Mouse (Mus musculus) left cerebral cortex, adult 9 months (tissue): ENCODE measurements at regions not wholly inside any gene's neighbourhood (a gene's known extent, or its start where the extent isn't known, plus 50 kb on each side); places are given as distances from the start of the nearest gene placed in this dataset.

Experiments used
- DNase-seq, 2 experiments: peaks; one replicate each; pipeline ENCODE4 v3.0.0; 2022; ENCODE audit warnings: low spot score in 2 of 2

DNA sequence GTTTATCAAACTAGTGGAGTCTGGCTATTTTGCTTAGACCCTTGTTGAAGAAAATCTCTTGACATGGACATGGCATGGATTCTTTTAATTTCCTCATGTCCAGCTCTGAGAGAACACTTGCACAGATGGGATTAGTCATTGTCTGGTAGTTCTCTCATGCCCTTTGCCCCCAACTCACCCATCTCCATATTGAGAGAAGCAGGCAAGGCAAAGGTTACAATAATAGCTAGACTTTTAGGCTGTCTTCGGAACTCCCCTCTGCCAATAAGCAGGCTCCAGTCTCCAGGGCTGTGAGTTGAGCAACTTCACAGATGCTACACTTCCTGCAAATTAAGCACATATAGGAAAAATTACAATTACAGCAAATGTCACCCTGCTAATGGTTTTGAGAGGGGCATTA is 558.0 kb upstream of the Alcam start:
- DNase-seq = no peak

DNA sequence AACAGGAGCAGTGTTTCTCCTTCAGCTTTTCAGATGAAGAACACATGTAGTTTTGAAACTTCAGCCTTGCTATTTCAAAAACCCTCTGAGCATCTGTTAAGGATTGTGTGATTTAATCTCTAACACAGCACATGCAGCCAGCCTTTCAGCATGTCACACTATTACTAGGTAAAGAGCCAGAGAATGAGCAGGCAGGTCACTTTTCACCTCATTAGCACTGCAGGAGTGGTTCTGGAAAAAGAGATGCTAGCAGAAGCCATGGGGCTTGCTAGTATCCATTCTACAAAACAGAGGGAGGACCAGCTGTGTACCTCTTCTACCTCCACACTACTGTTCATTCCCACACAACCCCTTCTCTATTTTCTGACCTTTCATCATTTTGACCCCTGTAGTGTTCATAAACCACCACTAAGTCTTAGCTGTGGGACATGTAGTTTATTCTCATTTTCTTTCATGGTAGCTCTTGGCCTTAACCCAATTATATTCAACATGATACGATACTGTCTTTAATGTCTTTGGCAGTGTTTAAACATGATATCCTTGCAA is 535.1 kb upstream of the Alcam start:
- no peak for DNase-seq

DNA sequence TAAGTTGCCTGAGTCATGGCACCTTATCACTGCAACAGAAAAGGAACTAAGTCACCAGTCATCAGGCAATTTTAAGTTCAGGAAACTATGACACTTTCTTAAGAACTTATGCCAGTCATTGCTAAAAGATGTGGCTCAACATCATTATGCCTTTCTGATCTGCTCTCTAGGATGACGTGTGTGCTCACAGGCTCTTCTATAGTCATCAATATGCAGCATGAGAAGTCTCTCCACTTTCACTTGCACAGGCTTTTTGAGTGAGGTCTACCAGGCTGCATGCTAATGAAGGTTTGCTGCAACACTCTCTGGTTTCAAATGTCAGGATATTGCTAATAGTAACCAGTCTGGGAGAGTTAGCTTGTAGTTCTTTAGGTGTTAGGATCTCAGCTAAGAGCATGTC is 530.5 kb upstream of the Alcam start:
- no peak for DNase-seq

DNA sequence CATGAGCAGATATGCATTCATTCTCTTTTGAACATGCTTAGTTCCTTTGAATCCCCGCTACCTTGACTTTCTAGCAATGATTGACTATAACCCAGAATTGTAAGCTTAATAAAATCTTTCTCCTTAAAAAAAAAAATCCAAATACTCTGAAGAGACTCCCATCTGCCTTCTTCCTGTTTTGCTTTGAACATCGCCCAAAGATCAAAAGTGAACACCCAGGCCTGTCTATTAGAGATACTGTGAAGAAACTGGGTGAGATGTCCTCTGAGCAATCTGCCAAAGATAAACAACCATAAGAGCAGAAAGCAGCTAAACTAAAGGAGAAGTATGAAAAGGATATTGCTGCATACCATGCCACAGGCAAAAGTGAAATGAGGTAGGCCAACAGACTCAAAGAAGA is 527.1 kb upstream of the Alcam start:
- DNase-seq = no peak

DNA sequence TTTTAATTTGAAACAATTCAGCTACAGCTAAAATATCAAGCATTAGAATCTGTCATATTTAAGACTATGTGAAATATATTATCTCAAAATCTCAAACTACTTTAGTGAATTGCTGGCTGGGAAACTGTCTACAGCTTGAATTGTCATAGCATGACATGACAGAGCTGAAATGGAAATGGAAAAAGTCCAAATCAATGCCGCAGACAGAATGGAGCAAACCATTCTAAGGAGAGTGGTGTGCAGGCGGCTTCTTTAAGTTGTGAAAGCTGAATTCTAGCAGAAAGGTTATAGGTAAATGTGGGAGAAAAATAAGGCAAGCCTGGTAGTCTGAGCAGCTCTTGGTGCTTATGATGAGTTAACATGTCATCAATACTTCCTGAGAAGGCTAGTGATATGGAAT is 518.9 kb upstream of the Alcam start:
- DNase-seq = no peak

DNA sequence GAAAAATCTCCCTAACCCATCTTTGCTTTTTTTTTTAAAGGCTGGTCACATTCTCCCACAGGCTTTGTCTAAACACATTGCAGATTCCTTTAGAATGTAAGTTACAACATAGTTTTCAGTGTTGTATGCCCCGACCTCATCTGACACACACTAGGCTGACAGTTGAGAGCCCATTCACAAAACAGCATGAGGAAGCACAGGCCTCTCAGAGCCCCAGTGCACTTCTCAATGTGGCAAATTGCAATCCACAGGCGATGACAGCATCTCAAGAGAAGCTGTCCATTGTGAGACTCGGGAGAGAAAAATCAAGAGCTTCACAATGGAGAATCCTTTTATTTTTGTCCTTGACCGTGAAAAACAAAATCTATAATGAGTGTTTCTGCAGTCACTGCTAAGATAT is 493.8 kb upstream of the Alcam start:
- DNase-seq = no peak

DNA sequence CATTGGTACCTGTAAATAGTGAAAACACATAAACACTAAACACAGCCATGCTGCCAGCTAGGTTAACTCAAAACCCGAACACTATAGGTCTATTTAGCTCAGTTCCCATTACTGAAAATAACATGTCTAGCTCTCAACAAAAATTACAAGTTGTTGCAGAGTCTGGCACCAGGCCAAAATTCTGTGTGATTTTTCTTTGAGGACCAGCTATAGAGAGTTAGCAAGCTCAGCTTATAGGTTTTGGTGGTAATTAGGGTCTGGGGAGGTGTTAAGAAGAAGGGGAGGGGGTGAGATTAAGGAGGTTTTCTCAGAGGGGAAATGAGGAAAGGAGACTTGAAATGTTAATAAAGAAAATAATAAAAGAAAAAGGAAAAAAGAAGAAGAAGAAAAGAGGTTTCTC is 480.9 kb upstream of the Alcam start:
- DNase-seq = no peak

DNA sequence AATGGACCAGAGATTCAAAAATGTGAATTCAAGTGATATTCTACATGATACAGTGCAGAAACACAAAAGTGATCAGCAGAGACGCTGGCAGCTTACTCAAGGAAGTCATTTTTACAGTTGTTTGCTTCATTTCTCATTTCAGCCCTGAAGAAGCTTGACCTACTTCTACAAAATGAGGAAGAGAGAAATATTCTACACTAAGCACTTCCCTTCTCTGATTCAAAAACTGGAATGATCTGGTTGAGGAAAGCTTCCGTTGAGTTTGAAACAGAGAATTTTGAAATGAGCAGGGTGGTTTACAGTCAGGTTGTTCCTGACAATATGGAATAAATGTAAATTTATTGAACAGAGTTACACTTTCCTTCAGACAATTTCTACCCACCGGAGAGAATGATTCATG is 478.1 kb upstream of the Alcam start:
- no peak for DNase-seq

DNA sequence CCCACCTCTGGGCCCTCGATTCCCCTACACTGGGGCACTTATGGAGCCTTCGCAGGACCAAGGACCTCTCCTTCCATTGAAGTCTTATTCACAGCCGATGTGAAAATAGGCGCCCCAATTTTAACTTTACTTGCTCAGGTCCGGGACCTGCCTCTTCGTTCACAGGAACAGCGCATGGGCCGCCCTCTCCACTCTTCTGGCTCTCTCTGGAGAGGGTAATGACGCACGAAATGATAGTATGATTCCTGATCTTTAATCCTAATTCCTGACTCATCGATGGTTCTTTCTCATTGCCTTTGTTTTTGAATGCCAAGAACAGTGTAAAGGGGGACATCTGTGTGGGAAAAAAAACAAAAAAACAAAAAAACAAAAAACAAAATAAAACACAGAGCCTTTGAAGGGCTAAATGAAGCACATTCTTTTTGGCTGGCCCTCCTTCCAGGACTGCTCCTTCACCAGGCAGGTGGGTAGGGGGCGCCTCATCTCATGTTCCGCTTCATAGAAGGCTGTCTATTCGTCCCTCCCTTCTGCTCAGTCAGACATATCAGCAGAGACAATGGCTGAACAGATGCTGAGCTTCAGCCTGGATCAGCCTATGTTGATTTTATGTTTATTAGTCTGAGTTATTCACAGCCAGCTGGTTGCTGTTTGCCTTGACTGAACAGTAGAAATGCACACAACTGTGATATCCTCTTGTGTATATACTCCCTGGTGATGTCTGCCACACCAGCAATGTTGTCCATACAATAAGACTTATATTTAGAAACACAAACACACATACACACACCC is 438.8 kb upstream of the Alcam start:
- no peak for DNase-seq

DNA sequence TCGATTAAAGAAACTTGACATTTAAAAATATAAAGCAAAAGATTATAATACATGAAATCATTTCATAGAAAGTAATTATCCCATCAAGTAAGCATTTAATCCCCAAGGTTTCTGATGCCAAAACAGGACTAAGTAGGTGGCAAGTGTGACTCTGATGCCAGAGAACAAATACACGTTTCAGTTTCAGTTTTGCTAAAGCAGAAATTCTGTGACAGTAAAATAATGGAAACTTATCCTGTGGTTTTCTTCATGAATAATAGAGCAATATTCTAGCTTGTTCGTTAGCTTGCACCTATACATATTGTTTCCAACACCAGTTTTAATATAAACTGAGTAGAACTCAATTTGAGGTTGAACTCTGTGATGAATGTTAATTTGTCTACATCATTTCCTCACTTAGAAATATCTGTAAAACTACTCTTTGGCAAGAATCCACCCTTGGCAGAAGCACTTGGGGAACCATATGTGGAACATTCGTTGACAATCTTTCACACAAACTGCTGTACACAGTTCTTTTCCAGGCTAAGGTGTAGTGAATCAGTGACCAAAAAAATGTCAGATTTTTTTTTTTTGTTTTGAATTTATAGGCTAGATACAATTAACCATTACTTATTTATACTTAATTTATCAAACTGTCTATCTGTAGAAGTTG is 425.7 kb upstream of the Alcam start:
- peak in 1 of 2 experiments; percentile 14 for DNase-seq

DNA sequence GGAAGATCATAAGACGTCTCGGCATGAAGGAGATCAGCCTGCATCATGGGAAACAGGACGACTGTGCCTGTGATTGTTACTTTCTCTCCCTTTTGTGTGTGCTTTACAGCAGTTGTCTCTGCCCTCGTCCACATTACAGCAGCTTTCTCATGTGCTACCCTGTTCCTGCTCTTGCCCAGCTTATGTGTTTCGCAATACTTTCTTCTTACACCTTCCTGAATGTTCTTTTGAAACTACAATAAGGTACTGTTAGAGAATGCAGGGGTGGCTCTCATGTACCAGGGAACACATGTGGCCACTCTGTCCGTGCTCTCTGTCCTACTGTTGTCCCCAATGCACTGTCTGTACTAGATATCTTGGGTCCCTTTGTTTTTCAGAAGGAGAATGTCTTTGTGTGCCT is 414.0 kb upstream of the Alcam start:
- no peak for DNase-seq

DNA sequence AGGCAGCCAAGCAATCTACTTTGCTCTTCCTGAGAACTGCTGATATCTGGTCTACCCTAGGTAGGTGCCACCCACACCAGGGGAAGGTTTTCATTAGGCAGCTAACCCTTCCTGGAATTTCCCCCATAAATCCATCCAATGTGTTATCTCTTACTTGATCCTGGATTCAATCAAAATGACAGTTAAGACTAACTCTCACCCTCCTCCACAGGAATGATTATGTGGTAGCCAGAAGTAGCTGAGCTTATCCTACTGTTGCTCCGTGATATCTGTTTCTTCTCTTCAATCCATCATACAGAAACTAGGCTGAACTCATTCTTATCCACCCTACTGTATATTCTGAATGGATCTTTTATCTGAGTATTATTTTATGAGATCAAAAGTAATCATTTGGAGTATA is 409.7 kb upstream of the Alcam start:
- no peak for DNase-seq

DNA sequence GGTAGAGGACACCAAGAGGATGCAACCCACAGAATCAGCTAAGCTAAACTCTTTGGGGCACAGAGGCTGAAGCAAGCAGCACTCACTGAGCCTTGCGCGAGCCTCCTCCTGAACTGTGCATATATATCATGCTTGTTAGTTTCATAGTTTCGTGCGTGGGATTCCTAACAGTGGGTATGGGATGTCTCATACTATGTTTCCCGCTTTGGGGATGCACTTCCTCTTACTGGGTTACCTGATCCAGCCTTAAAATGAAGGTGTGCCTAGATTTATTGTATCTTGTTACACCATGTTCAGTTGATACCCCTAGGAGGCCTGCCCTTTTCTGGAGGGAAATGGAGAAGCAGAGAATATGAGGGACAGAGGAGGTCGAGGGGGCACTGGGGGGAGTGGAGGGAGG is 407.4 kb upstream of the Alcam start:
- DNase-seq = no peak

DNA sequence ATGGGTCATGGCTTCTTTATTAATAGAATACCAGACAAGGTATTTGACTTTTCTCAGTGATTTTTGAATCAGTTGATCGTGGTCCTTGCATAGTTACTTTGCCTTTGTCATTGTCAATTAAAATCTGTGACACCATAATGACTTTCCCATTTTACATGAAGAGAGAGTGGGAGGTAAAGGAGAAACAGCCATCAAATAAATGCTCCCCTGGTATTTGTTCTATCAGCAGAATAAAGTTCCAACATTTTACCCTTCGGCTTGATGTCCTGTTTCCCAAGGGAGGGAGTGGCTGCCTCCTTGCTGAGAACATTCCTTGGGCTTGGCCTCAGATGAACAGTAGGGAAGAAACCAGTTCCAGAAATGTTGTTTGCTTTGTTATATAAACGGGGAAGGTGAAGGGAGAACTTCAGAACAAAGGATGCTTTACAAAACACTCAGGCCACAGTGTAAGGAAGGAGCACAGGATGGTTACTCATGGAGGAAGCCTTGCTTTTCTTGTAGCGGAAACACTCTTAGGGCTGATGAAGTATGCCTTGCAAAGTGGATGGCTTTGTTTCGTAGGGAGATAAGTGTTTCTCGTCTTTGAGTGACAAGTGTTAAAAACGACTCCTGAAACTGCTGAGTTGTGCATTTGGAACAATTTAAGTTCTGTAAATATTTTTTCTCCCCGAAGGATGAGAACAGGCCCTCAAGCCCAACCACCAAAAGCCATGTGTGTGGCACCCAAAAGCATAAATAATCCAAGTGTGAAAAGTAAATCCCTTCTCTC is 404.8 kb upstream of the Alcam start:
- no peak for DNase-seq

DNA sequence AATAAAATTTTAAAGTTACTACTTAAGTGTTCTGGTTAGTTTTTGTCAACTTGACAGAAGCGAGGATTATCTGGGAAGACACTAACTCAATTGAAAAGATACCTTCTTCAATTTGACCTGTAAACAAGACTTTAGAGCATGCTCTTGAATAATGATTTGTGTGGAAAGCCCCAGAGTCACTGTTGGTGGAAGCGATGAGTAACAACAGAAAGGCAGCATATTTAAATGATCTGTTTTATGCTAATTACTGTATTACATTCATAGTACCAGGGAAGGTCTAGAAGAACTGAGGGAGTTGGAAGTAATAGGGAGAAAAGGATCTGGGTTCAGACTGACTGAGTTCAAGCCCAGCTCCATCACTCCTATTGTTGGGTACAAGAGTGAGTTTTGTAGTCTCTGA is 397.3 kb upstream of the Alcam start:
- no peak for DNase-seq

DNA sequence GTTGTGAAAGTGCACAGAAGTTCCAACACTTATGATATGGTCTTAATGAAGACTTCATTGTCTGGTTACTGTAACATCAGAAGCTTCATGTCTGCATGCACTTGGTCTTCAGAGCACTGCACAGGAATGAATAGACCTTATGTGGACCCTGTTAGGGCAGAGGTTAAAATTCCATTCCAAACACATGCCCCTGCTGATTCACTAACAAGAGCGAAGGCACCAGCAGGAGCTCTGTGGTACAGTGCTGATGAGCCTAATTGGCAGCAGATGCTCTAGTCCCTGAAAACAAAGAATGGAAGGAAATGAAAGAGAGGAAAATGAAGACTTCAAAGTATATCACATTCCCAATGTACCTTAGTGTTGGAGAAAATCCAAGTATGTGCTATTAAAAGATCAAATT is 365.1 kb upstream of the Alcam start:
- no peak for DNase-seq

DNA sequence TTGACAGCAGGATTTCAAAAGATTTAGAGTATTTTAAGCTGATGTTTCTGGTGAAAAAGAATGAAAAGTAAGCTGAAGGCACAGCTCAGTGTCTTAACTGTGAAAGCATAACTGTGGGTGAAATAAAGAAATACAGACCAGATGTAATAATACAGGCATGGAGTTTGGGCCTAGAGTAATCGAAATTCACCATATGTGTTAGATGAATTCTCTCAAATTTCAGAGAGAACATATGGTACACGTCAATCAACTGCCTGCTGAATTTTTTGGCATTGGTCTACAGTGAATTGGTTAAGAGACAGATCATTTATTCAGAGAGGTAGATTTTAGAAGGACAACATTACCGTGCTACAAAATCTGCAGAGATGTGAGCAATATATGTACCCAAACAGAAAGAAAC is 357.3 kb upstream of the Alcam start:
- no peak for DNase-seq

DNA sequence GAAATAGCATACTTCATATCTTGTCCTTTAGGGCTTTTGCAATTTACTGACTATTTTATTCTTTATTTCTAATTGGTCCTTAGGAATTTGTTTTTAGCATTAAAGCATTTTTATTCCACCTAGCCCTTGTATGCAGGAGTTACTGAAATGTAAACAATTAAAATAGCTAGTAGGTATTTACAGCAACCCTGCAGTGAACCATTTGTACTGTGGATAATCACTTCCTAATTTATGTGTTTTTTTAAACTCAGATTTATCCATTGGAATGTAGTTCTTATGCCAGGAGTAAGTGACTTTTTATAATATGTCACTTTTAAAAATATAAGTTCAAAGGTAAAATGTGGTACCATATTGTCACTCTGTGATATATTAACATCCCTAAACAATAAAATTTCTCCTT is 350.5 kb upstream of the Alcam start:
- no peak for DNase-seq

DNA sequence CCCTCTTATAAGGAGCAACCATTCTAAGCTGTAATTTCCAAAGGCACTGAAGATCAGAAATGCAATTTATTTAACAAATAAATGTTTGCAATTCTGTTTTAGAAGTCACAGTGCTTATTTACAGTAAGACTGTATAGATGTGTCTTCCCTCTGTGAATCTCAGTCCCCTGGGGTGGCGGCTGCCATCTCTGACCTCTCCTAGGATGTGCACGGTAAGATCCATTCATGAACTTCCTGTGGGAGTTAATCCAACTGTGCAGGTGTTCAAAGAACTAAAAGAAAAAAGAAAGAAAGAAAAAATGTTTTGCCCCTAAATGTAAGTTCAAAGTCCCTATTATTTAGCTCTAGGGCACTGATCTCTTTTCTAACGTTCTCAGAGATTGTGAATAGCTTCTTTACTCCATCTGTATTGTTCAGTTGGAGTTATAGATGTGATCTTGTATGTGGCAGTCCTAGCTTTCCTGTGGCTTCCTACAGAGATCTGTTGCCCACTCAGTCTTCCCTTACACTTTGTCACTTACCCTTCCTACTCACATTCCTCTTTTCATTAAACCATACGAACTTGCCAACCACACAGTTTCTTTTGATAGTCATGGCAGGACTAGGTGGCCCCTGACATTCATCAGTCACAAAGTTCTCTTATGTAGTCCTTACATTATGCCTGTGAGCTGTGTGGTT is 346.0 kb upstream of the Alcam start:
- no peak for DNase-seq

DNA sequence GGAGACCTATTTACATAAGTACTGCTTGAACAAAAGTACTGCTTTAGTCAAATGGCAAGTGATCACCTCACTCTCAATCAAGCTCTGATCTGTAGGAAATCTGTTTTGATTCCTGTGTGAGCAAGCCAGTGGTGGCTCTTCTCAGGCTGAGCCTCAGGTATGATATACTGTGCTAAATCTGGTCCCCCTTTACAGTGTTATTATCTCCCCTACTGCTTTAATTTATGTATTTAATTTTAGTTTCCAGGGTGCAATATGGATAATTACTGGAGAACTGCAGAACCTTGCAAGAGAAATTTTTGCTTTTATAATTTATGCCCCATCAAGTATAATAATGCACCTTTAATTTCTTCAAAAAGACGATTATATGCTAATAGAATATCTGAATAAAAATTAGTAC is 341.3 kb upstream of the Alcam start:
- DNase-seq = no peak

DNA sequence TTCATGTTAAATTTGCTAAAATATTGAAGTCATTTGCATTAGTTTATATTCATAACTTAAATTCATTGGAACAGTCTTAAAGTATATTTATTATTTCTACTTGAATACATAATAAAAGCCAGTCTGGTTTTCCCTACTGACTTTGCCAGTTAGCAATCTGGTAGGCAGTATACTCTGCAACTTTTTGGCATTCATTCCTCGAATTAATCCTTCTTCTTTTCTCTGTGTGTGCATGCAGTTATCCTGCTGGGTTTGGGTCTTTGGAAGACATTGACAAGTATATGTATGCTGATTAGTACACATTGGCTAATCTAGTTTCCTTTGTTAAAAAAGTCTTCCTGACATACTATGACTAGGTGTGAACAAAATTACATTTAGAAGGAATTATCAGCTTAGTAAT is 336.1 kb upstream of the Alcam start:
- no peak for DNase-seq

DNA sequence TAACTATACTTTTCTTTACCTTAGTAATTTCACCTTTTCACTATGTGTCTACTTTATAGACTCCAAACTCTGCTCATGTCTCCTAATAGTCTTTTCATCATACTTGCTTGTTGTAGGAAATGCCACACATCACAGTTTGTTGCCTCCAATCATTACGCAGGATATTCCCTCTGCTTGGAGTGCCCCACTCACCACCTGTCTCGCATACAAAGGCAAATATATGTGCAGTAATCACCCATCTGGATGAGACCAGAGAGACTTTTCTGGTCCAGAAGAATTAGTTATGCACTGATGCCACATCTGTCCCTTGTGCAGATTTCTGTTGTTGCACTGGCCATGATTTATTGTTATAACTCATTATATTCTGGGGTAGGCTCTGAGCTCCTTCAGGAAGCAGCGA is 293.9 kb upstream of the Alcam start:
- no peak for DNase-seq
